Mouse (Mus musculus): Measurements from ENCODE around the gene Polr3a.

Gene Polr3a

GRCm38 (mm10) chr14:24486773-24487227 is at the start of gene Polr3a, which contains the start of gene Rps24:
Gene Polr3a, minus strand, starts transcription at chr14:24487058.
Gene Rps24, plus strand, starts transcription at chr14:24487125.
- peak; percentile 92 for DNase-seq (ENCODE audit: extremely low read depth, insufficient read length, low spot score)

- no peak for DNase-seq (ENCODE audit: extremely low read depth, insufficient read length, low spot score)
Observed at GRCm38 (mm10) chr14:24534865-24535545, 48.1 kb upstream of the Polr3a start.

- DNase-seq (ENCODE audit: extremely low read depth, insufficient read length, low spot score), result no peak
Observed at GRCm38 (mm10) chr14:24530228-24530627, 43.4 kb upstream of the Polr3a start.

GRCm38 (mm10) chr14:24526440-24526839 is 39.6 kb upstream of the Polr3a start:
- DNase-seq (ENCODE audit: extremely low read depth, insufficient read length, low spot score), result no peak

GRCm38 (mm10) chr14:24525677-24526415 is 39.0 kb upstream of the Polr3a start:
- no peak for DNase-seq (ENCODE audit: extremely low read depth, insufficient read length, low spot score)

- DNase-seq (ENCODE audit: extremely low read depth, insufficient read length, low spot score), result no peak
Observed at GRCm38 (mm10) chr14:24525137-24525536, 38.3 kb upstream of the Polr3a start.

- no peak for DNase-seq (ENCODE audit: extremely low read depth, insufficient read length, low spot score)
Observed at GRCm38 (mm10) chr14:24521597-24521996, 34.7 kb upstream of the Polr3a start.

- DNase-seq (ENCODE audit: extremely low read depth, insufficient read length, low spot score), result no peak
Observed at GRCm38 (mm10) chr14:24512527-24513161, 25.8 kb upstream of the Polr3a start.

- no peak for DNase-seq (ENCODE audit: extremely low read depth, insufficient read length, low spot score)
Observed at GRCm38 (mm10) chr14:24510679-24511078, 23.8 kb upstream of the Polr3a start.

GRCm38 (mm10) chr14:24510218-24510617 is 23.4 kb upstream of the Polr3a start:
- DNase-seq (ENCODE audit: extremely low read depth, insufficient read length, low spot score), result no peak

- no peak for DNase-seq (ENCODE audit: extremely low read depth, insufficient read length, low spot score)
Observed at GRCm38 (mm10) chr14:24509557-24509956, 22.7 kb upstream of the Polr3a start.

- no peak for DNase-seq (ENCODE audit: extremely low read depth, insufficient read length, low spot score)
Observed at GRCm38 (mm10) chr14:24508070-24508773, 21.4 kb upstream of the Polr3a start.

- DNase-seq (ENCODE audit: extremely low read depth, insufficient read length, low spot score), result no peak
Observed at GRCm38 (mm10) chr14:24507452-24508069, 20.7 kb upstream of the Polr3a start.

GRCm38 (mm10) chr14:24501256-24501655 is 14.4 kb upstream of the Polr3a start:
- no peak for DNase-seq (ENCODE audit: extremely low read depth, insufficient read length, low spot score)

- no peak for DNase-seq (ENCODE audit: extremely low read depth, insufficient read length, low spot score)
Observed at GRCm38 (mm10) chr14:24500845-24501186, 14.0 kb upstream of the Polr3a start.

- peak; percentile 26 for DNase-seq (ENCODE audit: extremely low read depth, insufficient read length, low spot score)
Observed at GRCm38 (mm10) chr14:24500091-24500844, 13.4 kb upstream of the Polr3a start.

GRCm38 (mm10) chr14:24499478-24499877 is 12.6 kb upstream of the Polr3a start:
- no peak for DNase-seq (ENCODE audit: extremely low read depth, insufficient read length, low spot score)

- no peak for DNase-seq (ENCODE audit: extremely low read depth, insufficient read length, low spot score)
Observed at GRCm38 (mm10) chr14:24498561-24499255, 11.8 kb upstream of the Polr3a start.

GRCm38 (mm10) chr14:24497443-24497842 is 10.6 kb upstream of the Polr3a start:
- DNase-seq (ENCODE audit: extremely low read depth, insufficient read length, low spot score), result no peak

Measured in 3134 (cell line).